Mouse (Mus musculus) lung, embryonic 14.5 days (tissue): Measurements from ENCODE around the gene Rundc3a. TPM values are rescaled to one million over a fixed set of nuclear protein-coding genes. Genes with fewer than 3 reads are reported as not detected.
"Not testable (repeated sequence)": the region's sequence is repeated elsewhere in the genome, so short reads cannot be mapped to it uniquely, and the experiment has no call there.

Experiments
- ATAC-seq: fragments of 200-750 bp; cut with Nextera tagmentation; 2 replicates; pipeline ENCODE4 v1.8.0; 2017; ENCODE audit warnings: mild to moderate bottlenecking, moderate TSS enrichment, moderate library complexity; ENCODE audit not compliant: insufficient read depth
- DNase-seq: peaks from one replicate; pipeline ENCODE4 v3.0.0-alpha.2; 2015
- H3K27ac ChIP-seq: fragments of 300-500 bp; sonication (generic); 2 replicates; pipeline ENCODE4 v1.5.1; 2014; ENCODE audit warnings: low read depth, mild to moderate bottlenecking, moderate library complexity
- H3K27me3 ChIP-seq: fragments of 300-500 bp; sonication (generic); 2 replicates; pipeline ENCODE4 v1.6.1; 2014; ENCODE audit warnings: low read length, control low read depth; ENCODE audit not compliant: insufficient read depth
- H3K36me3 ChIP-seq: fragments of 300-500 bp; sonication (generic); 2 replicates; pipeline ENCODE4 v1.6.1; 2014; ENCODE audit warnings: control low read depth; ENCODE audit not compliant: insufficient read depth
- H3K4me1 ChIP-seq: fragments of 300-500 bp; sonication (generic); 2 replicates; pipeline ENCODE4 v1.6.1; 2014; ENCODE audit warnings: antibody characterized with exemption, control low read depth; ENCODE audit not compliant: insufficient read depth
- H3K4me2 ChIP-seq: fragments of 300-500 bp; sonication (generic); 2 replicates; pipeline ENCODE4 v1.6.1; 2014; ENCODE audit warnings: mild to moderate bottlenecking
- H3K4me3 ChIP-seq: fragments of 300-500 bp; sonication (generic); 2 replicates; pipeline ENCODE4 v1.5.1; 2014; ENCODE audit warnings: low read depth, low read length
- H3K9ac ChIP-seq: fragments of 300-500 bp; sonication (generic); 2 replicates; pipeline ENCODE4 v1.6.1; 2014
- H3K9me3 ChIP-seq: fragments of 300-500 bp; sonication (generic); 2 replicates; pipeline ENCODE4 v1.6.1; 2016; ENCODE audit warnings: low read depth, low read length, control low read depth
- CTCF ChIP-seq: IDR thresholded peaks from 2 replicates; pipeline ENCODE4 v1.5.1; 2016; ENCODE audit warnings: antibody characterized with exemption, low read depth
- WGBS: fragments of 180-500 bp; shearing (Covaris S2); extraction: QIAGEN DNeasy Blood & Tissue Kit; methylation state at CpG from one replicate; pipeline ENCODE4 v1.1.7; 2014; 5-methylcytosine and 5-hydroxymethylcytosine counted together
- polyA plus RNA-seq: library from polyadenylated mRNA; unstranded; fragments of >200 nt; fragmentation: Nextera tagmentation; extraction: Ambion mirVana; gene quantifications from 2 replicates; pipeline ENCODE4 v1.2.1, GENCODE M21; 2014

Gene Rundc3a
- polyA plus RNA-seq, 1 experiment from 2014 or later: 1.1 TPM

GRCm38 (mm10) chr11:102383365-102384136, 9.7 kb upstream of the Rundc3a start:
- TF ChIP-seq CTCF: no peak
- no peaks in the 10 kb centered on the region for H3K9me3 ChIP-seq
- H3K9ac ChIP-seq: no peak overlapping the region
- DNase-seq: no peak
- H3K4me1 ChIP-seq: no peaks in the 10 kb centered on the region
- no peaks in the 10 kb centered on the region for H3K27me3 ChIP-seq
- H3K36me3 ChIP-seq: no peaks in the 10 kb centered on the region
- 73% methylated on average over 1 of the region's 1 CpGs for WGBS
- no peak overlapping the region for H3K4me3 ChIP-seq
- H3K4me2 ChIP-seq: no peak overlapping the region
- no peak for ATAC-seq
- H3K27ac ChIP-seq: no peak overlapping the region

GRCm38 (mm10) chr11:102384418-102384817, 8.8 kb upstream of the Rundc3a start:
- Histone ChIP-seq H3K9ac (no peak overlapping the region), H3K27ac (no peak overlapping the region), H3K4me2 (no peak overlapping the region), H3K4me3 (no peak overlapping the region), H3K4me1 (no peaks in the 10 kb centered on the region), H3K36me3 (no peaks in the 10 kb centered on the region), H3K9me3 (no peaks in the 10 kb centered on the region), H3K27me3 (no peaks in the 10 kb centered on the region)
- no peak for ATAC-seq
- 63% methylated on average over 2 of the region's 2 CpGs for WGBS
- no peak for DNase-seq
- no peak for TF ChIP-seq CTCF

- DNase-seq: no peak
- no peak overlapping the region for H3K4me2 ChIP-seq
- H3K4me1 ChIP-seq: no peaks in the 10 kb centered on the region
- H3K27me3 ChIP-seq: no peaks in the 10 kb centered on the region
- no peaks in the 10 kb centered on the region for H3K9me3 ChIP-seq
- WGBS: 38% methylated on average over 4 of the region's 4 CpGs
- H3K9ac ChIP-seq: no peak overlapping the region
- no peak for TF ChIP-seq CTCF
- ATAC-seq: no peak
- H3K27ac ChIP-seq: no peak overlapping the region
- H3K4me3 ChIP-seq: no peak overlapping the region
- no peaks in the 10 kb centered on the region for H3K36me3 ChIP-seq
Measured at GRCm38 (mm10) chr11:102385075-102385474, 8.1 kb upstream of the Rundc3a start.

GRCm38 (mm10) chr11:102386121-102386520, 7.1 kb upstream of the Rundc3a start:
- TF ChIP-seq CTCF: no peak
- Histone ChIP-seq H3K9me3 (no peaks in the 10 kb centered on the region), H3K27ac (no peak overlapping the region), H3K36me3 (no peaks in the 10 kb centered on the region), H3K9ac (no peak overlapping the region), H3K27me3 (no peaks in the 10 kb centered on the region), H3K4me2 (no peak overlapping the region), H3K4me3 (no peak overlapping the region), H3K4me1 (no peaks in the 10 kb centered on the region)
- ATAC-seq (no peak), DNase-seq (no peak)
- 48% methylated on average over 5 of the region's 5 CpGs for WGBS

GRCm38 (mm10) chr11:102389436-102389835, 3.8 kb upstream of the Rundc3a start:
- ATAC-seq, DNase-seq, H3K4me2 ChIP-seq, H3K27me3 ChIP-seq, H3K9ac ChIP-seq, H3K27ac ChIP-seq, H3K36me3 ChIP-seq, H3K9me3 ChIP-seq, H3K4me3 ChIP-seq: not testable (repeated sequence)
- WGBS: 75% methylated on average over 4 of the region's 5 CpGs
- peaks cover 11% of the 10 kb centered on the region for H3K4me1 ChIP-seq

GRCm38 (mm10) chr11:102392441-102393237, 564 bp upstream of the Rundc3a start:
- Histone ChIP-seq H3K36me3 (no peaks in the 10 kb centered on the region), H3K9me3 (no peaks in the 10 kb centered on the region), H3K4me1 (peaks cover 11% of the 10 kb centered on the region), H3K27ac (no peak overlapping the region), H3K9ac (no peak overlapping the region), H3K4me3 (peak overlapping the region; percentile 34), H3K4me2 (peak overlapping the region; percentile 80), H3K27me3 (peaks cover 7% of the 10 kb centered on the region; the same call in 1 of the 2 replicates)
- no peak for TF ChIP-seq CTCF
- ATAC-seq (no peak; the same call in 1 of the 2 replicates), DNase-seq (no peak)
- WGBS: 19% methylated on average over 15 of the region's 15 CpGs

GRCm38 (mm10) chr11:102393719-102394420, 667 bp downstream of the Rundc3a start:
- no peak for TF ChIP-seq CTCF
- Histone ChIP-seq H3K4me3 (peak overlapping the region; percentile 34), H3K9me3 (no peaks in the 10 kb centered on the region), H3K9ac (no peak overlapping the region), H3K27me3 (peaks cover 18% of the 10 kb centered on the region), H3K36me3 (no peaks in the 10 kb centered on the region), H3K4me1 (peaks cover 11% of the 10 kb centered on the region), H3K27ac (no peak overlapping the region), H3K4me2 (peak overlapping the region; percentile 80)
- WGBS: 8% methylated on average over 17 of the region's 17 CpGs
- ATAC-seq (peak; percentile 30), DNase-seq (no peak)
